Mouse (Mus musculus) adrenal gland, adult 18-20 months (tissue): ENCODE measurements around the gene Gpr162. TPM values are rescaled to one million over a fixed set of nuclear protein-coding genes. Genes with fewer than 3 reads are reported as not detected.
"Not testable (repeated sequence)": the region's sequence is repeated elsewhere in the genome, so short reads cannot be mapped to it uniquely, and the experiment has no call there.

Source experiments
- DNase-seq, 2 experiments: peaks; one replicate each; pipeline ENCODE4 v3.0.0; 2021 to 2022; ENCODE audit warnings: low spot score in 2 of 2
- long read RNA-seq, 2 experiments: library from polyadenylated mRNA; stranded (forward); transcript quantifications; one replicate each; pipeline ENCODE4 v2.0.0; 2021
- total RNA-seq, 2 experiments: library from RNA; stranded (reverse); gene quantifications; 1 replicate in 1 of 2; 2 replicates in 1 of 2; pipeline ENCODE4 v1.2.3; 2021

The Gpr162 gene
- 1 to 10 TPM in 1 of 2 experiments, under 1 TPM in 1; 0.76 to 1.8 TPM for total RNA-seq
- long read RNA-seq, experiment 1, partial matches to known transcripts = 0 of 2 reads
- long read RNA-seq, experiment 1, other reads (novel, unspliced or antisense) = 0 of 2 reads
- long read RNA-seq, experiment 2, partial matches to known transcripts = 0 of 1 reads
- long read RNA-seq, experiment 2, other reads (novel, unspliced or antisense) = 0 of 1 reads

DNA sequence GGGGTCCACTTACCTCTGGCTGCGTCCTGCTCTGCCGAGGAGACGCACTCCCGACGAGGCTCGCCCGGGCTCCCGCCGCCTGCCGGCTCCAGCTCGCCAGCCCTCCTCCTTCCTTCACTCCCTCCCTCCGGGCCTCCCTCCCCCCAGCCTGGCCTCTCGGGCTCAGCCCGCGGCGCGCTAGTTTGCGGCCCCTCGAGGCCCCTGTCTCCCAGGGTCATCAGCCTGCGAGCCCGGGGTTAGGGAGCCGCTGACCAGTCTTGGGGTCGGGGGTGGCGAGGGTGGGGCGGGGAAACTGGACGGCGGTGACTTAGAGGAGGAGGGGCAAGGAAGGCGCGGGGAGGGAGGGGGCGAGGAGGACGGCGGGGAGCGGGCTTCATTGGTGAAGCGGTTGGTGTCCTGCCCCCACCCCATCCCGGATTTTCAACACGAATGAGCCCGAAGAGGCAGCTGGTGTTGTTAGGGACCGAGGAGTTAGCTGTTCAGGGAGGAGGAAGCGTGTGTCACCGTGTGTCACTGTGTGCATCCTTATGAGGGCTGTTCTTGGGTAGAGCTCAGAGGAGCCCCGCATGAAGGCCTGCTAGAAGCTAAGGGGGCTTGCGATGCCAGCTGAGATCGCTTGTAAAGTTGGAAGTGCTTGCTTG lies at the start of gene Gpr162:
Gene Gpr162, minus strand, starts transcription at position 326 of the 641 bp plus-strand sequence.
- DNase-seq = peak; percentile 36 to 51

DNA sequence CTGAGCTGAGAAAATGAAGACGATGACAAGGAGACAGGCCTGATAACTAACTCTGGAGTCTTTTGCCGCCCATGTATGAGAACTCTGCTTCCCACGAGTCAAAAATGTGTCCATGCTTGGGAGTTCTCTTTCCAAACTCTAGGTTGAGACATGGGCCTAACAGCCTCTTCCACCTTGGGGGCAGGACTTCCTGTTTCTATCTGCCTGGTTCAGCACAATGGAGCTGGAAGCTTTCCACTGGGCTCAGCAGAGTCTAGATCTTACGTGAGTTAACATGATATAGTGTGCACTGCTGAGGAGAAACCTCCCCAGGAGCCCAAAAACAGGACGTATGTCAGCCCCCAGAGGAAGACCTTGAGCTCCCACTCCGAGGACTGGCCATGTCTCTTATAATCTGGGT lies 49.4 kb upstream of the Gpr162 start:
- DNase-seq = no peak

DNA sequence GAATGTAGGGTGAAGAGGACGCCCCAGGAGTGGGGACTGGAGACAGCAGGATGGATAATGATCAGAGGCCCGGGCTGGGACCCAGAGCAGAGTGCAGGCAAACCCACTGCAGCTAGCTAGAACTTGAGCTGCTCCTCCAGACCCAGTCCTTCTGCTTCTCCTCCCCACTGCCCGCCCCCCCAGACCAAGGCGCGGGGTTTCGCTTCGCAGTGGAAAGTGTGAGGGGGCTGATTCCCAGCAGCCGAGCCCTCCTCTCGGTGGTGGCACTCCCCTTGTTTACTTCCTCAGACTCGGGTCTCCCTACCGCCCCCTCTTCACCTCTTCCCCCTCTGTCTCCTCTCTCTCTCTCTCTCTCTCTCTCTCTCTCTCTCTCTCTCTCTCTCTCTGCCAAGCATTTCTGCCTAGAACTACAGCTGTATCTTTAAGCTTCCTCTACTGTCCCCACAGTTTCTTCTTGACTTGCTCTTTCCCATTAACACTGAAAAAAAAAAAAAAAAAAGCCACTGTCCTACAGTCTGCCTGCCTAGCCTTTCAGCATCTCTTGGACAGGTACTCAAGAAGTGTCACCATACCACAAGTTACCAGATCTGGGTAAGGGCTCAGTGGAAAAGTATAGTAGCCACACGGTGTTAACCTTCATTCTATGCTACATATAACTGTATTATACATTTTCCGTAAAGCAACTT lies 47.9 kb upstream of the Gpr162 start, which contains the start of gene Lag3:
Gene Lag3, minus strand, starts transcription at position 173 of the 686 bp plus-strand sequence.
- DNase-seq = no peak

DNA sequence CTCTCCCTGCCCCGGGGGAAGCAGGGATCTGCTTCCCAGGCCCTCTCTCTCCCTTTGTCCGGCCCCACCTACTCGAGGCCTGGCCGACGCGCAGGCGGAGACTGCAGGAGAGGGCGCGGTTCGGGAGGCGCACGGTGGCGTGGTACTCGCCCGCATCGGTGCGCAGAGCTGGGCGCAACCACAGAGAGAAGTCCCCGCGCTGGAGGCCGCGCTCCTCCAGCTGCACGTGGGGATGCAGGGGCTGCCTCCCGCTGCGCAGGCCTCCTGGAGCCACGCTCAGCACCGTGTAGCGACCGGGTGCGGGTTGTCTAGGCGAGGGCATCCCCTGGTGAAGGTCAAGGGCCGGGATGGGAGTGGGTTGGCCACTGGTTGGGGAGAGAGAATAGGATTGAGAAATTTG lies 46.2 kb upstream of the Gpr162 start:
- no peak for DNase-seq

DNA sequence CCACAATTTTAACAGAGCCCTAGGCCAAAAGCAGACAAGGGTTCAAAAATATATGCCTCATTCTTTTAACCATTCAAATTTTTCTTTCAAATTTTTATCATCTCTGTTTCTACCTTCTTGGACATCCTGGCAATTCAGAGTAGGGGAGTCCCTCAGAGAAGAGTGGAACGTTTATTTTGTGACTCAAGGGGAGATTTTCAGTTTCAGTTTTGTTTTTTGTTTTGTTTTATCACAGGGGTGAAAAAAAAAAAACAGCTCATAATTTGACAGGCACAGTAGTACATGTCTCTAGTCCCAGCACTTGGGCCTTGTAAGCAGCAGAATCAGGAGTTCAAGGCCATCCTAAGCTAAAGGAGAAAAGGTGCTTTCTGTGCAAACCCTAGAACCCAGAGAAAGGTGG lies 44.0 kb upstream of the Gpr162 start:
- no peak for DNase-seq

DNA sequence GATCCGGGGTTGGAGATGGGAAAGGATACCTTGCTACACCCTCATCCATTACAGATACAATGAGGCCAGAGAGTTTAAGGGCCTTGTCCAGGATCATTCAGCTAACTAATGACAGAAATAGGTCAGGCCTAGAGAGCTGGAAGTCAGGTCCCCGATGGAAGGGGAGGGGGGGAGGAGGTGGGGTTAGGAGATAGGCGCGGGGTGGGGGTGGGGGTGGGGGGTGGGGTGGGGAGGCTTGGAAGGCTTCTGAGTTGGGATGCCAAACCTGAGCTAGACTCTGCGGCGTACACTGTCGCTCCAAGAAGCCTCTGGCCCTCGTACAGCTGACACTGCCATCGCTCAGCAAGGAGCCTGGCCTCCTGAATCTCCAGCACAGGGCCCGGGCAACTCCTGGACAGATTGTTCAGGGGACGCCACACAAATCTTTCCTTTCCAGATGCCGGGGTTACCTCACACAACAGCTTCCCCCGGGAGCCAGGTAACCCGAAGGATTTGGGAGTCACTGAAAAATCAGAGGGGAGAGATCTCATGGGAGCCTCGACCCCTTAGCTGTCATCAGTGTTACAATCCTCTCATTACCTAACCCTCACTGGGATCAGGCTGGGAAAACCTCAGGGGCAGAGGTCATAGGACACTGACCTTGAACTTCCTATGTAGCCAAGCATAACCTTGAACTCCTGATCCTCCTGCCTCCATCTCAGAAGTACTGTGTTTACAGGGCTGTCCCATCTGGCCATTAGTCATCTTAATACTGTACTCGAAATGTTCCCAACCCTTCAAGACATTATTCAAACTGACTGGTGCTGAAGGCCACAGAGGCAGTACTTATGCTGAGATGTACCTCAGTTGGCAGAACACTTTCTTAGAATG lies 41.4 kb upstream of the Gpr162 start:
- DNase-seq = no peak

DNA sequence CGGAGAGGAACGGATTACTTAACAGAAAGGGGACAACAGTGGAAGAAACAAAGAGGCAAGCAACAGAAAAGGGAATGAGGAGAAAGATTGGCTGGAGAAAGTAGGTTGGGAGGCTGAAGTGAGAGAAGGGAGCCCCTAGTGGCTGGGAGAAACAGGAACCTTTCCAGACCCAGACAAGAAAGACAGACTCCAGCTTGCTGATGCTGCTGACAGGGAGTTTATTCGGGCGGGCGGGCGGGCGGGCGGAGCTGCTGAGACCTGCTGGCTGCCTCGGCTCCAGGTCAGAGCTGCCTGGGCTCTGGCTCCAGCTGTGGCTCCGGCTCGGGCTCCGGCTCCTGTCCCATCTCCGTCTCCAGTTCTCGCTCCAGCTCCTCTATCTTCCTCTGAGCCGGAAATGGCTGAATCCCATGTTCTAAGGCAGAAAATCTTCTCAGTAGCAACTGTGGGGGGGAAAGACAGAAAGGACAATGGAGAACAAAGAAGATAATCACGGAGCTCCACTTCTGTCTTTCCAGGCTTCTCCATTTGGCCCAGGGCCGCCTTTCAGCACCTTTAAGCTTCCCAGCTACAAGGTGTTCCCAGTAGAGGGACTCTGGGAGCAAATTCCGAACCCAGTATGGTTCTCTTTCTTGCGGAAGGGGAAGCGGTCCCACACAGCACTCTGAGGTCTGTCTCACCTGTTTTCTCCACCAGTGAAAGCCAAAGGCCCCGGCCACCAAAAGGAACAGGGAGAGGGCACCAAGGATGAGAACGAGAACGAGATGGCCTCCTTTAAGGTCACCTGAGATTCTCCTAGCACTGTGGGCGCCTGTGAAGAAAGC lies 40.6 kb upstream of the Gpr162 start:
- peak in 1 of 2 experiments; percentile 33 for DNase-seq

DNA sequence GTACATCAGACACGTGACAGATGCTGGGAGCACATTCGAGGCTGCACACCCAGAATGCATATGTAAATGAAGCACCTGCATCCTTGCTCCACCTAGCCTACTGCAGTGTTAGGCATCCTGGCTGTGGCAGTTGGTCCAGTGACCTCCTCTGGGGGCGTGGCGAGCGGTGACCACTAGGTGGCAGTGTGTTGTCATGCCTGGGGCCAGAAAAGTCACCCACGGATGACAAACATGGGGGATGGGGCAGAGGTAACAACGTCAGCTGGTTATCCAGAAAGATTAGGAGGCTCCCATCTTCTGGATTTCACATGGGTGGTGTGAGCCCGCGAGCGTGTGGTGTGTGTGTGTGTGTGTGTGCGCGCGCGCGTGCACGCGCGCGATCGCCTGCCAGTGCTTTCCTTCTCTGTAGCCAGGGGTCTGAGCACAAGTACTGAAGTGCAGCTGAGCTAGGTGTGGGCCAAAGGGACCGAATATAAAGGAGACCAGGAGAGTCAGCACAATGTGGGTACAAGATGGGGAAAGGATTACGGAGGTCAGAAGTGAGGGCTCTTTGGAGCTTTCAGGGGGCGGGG lies 39.9 kb upstream of the Gpr162 start:
- DNase-seq = peak; percentile 98 to 99

DNA sequence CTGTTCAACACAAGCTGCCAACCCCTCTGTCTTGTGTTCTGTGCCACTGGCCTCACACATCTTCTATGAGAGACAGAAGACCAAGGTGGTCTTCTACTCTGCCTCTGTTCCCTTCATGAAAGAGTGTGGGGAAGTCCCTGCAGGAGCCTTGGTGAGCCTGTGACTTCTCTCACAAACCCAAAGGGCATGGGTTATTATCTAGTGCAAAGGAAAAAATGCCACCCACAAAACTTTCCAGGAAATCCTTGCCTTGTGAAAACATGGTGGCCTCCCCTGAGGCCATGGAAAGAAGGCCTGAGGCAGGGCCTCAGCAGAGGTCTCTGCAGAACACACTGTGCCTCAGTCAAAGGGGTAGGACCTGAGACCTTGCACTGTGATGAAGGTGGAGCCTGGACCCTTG lies 38.1 kb upstream of the Gpr162 start:
- DNase-seq = no peak

DNA sequence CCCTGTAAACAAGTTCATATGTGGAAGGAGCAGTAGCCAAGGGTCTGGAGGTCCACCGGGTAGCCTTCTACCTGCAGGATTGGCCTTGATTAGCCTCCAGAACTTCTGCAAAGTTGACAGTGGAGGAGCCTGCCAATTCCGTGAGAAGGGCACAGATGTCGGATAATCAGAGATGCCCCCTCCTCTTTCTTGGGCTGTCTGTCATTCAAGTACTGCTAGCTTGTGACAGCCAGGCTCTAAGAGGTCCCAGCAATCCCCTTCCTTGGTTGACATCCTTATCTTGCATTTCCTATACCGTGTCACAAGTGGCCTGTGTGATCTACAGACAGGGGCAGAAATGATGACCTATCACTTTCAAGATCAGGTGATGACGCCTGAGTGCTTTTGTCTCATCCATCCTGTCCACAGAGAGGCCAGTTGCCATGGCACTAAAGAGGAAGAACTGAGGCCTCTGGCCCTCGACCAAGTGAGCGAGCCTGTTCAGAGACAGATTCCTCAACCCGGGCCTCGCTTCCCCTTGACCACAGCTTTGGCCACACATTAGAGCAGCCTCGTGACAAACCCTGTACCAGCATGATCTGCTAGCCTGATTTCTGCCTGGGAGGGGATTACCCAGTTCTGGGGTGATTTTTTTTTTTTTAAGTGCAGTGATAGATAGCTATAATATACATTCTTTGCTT lies 37.2 kb upstream of the Gpr162 start:
- no peak for DNase-seq

DNA sequence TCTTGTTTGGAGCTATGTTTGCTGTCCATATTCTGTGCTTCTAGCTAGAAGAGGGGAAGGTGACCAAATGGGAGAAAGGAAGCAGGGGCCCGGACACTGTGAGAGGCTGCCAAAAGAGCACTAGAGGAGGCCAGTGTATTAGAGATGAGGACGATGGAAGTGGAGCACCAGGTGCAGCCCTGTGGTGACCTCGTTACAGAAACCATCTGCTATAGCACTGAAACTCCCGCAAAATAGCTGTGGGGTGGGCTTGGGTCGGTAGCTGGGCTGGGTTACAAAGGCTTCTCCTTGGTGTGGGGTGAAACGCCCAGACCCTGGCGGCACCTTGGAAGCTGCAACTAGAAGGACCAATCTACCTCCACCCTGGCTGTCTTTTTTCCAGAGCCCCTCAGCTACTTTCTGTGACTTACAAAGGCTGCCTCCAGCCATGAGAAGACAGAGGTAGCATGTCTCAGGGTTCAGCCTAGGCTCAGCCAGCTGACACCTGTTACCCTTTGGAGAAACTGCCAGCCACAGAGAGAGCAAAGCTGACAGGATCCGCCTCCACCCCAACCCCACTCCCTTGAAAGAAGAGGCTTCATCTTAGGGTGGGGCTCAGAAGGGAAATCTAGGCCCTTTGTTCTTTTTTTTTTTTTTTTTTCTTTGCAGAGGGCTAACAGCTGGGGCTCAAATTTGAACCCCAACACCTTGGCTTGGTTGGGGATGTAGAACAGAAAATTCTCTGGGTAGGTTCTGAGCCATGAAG lies 36.4 kb upstream of the Gpr162 start:
- no peak for DNase-seq

DNA sequence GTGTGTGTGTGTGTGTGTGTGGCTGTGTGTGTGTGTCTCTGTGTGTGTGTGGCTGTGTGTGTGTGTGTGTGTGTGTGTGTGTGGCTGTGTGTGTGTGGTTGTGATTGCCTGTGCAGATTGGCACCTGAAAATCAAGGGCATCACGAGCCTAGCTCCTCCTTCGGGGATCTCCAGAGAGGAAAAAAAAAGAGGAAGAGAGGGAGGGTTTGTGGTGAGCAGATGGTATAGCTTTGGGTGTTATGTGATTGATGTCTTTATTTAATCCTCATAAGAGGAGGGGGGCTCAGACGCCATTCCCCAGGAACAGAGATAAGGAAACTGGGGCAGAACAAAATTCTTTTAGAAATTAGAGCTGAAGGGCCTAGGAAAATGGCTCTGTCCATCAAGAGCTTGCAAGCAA lies 34.6 kb upstream of the Gpr162 start:
- DNase-seq = no peak

DNA sequence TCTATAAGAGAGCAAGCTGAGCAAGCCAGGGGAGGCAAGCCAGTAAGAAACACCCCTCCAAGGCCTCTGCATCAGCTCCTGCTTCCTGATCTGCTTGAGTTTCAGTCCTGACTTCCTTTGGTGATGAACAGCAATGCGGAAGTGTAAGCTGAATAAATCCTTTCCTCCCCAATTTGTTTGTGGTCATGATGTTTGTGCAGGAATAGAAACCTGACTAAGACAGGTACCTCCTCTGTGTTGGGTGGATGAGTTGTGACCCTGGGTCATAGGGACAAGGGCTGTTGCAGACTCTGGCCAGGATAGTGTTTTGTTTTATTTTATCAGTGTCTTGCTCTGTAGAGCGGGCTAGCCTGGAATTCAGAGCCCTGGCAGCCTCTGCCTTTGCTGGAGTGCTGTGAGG lies 30.3 kb upstream of the Gpr162 start:
- not testable (repeated sequence) for DNase-seq

DNA sequence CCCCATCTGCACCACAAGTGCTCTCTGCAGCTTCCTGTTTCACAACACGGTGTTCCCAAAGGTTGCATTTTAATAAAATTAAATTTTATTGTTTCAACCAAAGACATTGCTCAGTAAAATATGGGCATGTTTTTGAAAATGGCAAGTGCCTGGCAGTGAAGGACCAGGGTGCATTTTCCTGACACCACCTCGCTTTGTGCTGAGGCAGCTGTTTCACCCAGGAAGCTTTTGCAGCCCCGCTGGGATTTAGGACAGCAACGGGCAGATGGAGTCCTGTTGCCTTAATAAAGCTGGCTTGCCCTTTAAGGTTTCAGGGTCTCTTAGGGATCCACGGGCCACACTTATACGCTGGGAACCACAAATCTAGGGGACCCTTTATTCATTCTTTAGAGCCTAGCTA lies 27.2 kb upstream of the Gpr162 start:
- DNase-seq = no peak

DNA sequence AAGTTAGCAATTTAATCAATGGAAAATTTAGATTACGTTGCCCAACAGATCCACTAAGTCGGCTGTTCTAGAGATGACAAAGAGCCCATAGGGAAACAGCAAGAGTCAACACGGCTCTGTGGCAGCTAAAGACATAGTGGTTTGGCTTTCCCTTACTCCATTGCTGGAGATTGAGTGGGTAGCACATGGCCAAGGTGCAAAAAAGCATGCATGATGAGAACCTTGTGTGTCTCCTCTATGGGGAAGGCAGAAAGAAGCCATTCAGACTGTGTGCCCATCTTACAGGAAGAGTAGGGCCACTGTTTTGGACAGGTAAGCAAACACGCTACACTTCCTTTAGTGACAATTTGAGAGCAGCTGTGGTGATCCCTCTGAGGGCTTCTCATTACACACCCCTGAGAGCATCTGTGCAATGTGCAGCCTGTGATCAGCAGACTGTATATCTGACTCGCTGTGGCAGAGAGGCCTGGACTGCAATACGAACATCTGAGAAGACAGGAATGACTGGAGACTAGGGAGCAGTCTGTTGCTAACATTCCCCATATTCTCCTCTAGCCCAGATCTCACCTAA lies 24.9 kb upstream of the Gpr162 start:
- DNase-seq = no peak

DNA sequence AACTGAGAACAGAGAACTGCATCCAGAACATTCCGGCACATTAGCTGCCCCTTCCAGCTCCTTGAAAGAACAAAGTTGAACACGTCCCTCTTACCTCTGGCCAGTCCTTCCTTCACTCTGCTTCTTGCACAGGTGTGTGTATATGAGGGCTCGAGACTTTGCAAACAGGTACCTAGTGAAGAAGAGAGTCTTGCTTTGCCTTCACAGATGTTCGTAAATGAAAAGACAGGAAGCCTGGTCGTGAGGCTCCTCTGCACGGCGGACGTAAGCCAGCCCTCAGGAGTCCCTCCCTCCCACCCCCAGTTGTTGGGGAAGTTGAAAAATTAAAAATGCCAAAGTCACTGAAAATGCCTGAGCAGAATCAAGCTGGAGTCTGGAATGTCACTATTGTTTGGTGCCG lies 24.2 kb upstream of the Gpr162 start, which contains the start of gene Cd4:
Gene Cd4, minus strand, starts transcription at position 236 of the 400 bp plus-strand sequence.
- DNase-seq = no peak

DNA sequence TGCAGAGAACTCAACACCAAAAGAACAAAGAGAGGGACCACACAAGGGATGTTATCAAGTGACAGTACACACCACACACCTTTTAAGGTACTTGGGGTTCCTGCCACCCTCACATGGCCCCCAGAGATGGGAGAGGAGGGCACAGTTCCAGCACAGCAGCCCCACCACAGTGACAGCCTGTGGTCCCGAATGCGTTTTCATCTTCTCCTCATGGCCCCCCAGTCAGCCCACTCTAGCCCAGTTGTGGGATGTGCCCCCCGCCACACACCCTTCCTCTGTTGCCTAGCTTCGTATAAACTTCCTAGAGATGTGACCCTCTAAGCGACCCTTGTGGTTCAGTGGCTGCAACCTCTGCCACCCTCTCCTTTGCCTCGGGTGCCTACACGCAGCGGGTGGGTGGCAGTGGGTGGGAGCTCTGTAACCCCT lies 22.2 kb upstream of the Gpr162 start:
- no peak for DNase-seq

DNA sequence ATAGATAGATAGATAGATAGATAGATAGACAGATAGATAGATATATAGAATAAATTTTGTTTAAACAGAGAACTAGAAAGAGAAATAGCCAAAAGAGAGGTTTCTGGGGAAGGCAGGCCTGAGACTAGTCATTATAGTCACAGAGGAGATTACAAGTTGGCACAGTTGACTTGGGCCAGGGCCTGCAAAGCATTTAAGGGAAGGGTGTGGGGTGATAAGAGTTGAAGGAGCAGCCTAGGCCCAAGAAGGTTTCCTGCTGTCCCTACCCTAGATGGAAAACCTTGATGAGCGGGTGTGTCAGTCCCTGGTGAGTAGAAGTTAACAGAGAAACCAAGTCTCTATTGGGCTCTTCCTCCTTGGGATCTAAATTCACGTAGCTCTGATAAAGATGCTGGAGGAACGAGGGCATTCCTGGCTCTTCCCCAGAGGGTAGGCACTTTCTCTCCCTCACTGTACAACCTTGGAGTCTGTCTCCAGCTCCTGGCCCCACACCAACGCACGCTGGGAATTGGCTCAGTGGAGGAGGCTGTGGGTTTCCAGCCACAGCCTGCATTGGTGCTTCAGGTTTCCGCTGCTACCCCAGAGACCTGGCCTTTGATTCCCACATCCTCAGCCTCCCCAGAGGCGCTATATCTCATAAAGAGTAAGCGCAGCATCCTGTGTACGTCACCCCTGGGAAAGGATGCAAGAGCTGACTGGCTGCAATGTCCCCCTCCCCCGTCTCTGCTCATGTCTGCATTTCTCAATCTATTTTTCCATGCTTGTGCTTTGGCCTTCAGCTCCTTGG lies 21.1 kb upstream of the Gpr162 start:
- no peak for DNase-seq
